In the genomic region with DNA sequence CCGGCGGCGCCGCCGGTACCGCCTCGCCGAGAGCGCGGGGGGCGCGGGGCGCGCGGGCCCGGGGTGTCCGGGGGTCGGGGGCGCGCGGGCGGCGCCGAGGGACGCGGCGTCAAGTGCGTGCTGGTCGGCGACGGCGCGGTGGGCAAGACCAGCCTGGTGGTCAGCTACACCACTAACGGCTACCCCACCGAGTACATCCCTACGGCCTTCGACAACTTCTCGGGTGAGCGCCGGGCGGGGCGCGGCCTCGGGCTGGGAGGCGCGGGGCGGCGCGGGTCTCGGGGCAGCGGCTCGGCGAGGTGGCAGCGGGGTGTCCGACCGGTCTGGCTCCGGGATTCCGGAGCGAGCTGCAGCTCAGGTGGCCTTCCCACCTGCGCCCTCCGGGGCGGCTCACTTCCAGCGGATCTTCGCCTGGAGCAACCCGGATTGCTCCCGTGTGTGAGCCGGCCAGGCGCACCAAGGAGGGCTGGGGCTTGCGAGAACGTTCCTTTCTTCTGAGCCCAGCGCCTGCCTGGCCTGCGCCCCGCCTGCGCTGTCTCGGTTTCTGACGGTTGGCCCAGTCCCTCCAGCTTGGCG, we compare ENCODE assay signal across 8 mouse cellular contexts. TPM values are rescaled to one million over a fixed set of nuclear protein-coding genes. Genes with fewer than 3 reads are reported as not detected.
DNase-seq lines count a peak whose midpoint lies in the region; ATAC-seq and TF ChIP-seq lines count a peak whose summit lies in the region.

No protein-coding gene starts in this region.

- H3K27ac ChIP-seq in spleen, adult 2 months (ENCODE audit: insufficient read depth, low read length), result no peak overlapping the region
- H3K27ac ChIP-seq in cortical plate, adult 2 months (ENCODE audit: insufficient read depth, low read length), result peak overlapping the region; percentile 5
- peak overlapping the region; percentile 80 for H3K27ac ChIP-seq in intestine, embryonic 16.5 days (ENCODE audit: low read length)
- H3K27ac ChIP-seq in liver, adult 2 months (replicated peaks; ENCODE audit: insufficient read depth, low read depth, low read length), result peak overlapping the region; percentile 90

- ATAC-seq in intestine, embryonic 16.5 days, result peak; percentile 80

- no peaks in the 10 kb centered on the region for H3K4me1 ChIP-seq in spleen, adult 2 months (ENCODE audit: control insufficient read depth, insufficient read depth, insufficient read length)
- no peaks in the 10 kb centered on the region; the same call in none of the 2 replicates for H3K4me1 ChIP-seq in cortical plate, adult 2 months (ENCODE audit: control insufficient read depth, insufficient read depth, low read length)
- H3K4me1 ChIP-seq in intestine, embryonic 16.5 days (ENCODE audit: control insufficient read depth, insufficient read depth, low read length), result peaks cover 27% of the 10 kb centered on the region
- peaks cover 20% of the 10 kb centered on the region for H3K4me1 ChIP-seq in liver, adult 2 months (ENCODE audit: control insufficient read depth, insufficient read depth, low read length)

- 4% methylated on average over 72 of the region's 77 CpGs for WGBS in spleen, adult 2 months
- WGBS in intestine, embryonic 16.5 days, result under 1% methylated on average over 76 of the region's 77 CpGs
- WGBS in liver, adult 2 months, result 1% methylated on average over 74 of the region's 77 CpGs

- TF ChIP-seq CTCF in spleen, adult 2 months (IDR thresholded peaks at IDR 0.05; ENCODE audit: extremely low read depth, insufficient read depth, insufficient read length, insufficient replicate concordance), result no peak
- TF ChIP-seq CTCF in cortical plate, adult 2 months (IDR thresholded peaks at IDR 0.05; ENCODE audit: extremely low read depth, insufficient read depth, low read length), result no peak
- no peak for TF ChIP-seq CTCF in liver, adult 2 months (IDR thresholded peaks at IDR 0.05; ENCODE audit: low read depth, low read length)

- H3K27me3 ChIP-seq in spleen, adult 2 months (ENCODE audit: control insufficient read depth, insufficient read depth, low read length), result peaks cover 14% of the 10 kb centered on the region
- H3K27me3 ChIP-seq in intestine, embryonic 16.5 days (replicated peaks; ENCODE audit: control insufficient read depth, insufficient read depth, low read length), result no peaks in the 10 kb centered on the region
- no peaks in the 10 kb centered on the region for H3K27me3 ChIP-seq in liver, adult 2 months (ENCODE audit: control insufficient read depth, insufficient read depth, low read length)
- H3K27me3 ChIP-seq in myocyte (ENCODE audit: control insufficient read depth, insufficient read depth, insufficient read length), result no peaks in the 10 kb centered on the region

- TF ChIP-seq POLR2A in spleen, adult 2 months (IDR thresholded peaks at IDR 0.05; ENCODE audit: low read depth, low read length), result no peak
- TF ChIP-seq POLR2A in cortical plate, adult 2 months (IDR thresholded peaks at IDR 0.05; ENCODE audit: extremely low read depth, insufficient read depth, low read length), result no peak
- TF ChIP-seq POLR2A in liver, adult 2 months (IDR thresholded peaks at IDR 0.05; ENCODE audit: extremely low read depth, insufficient read depth, low read length), result no peak
- TF ChIP-seq POLR2A in myocyte (IDR thresholded peaks at IDR 0.05; ENCODE audit: insufficient read length, low read depth), result peak; percentile 35

- H3K4me2 ChIP-seq in intestine, embryonic 16.5 days (ENCODE audit: low read depth, low read length), result peak overlapping the region; percentile 51
- H3K4me2 ChIP-seq in myocyte (ENCODE audit: low read depth), result peak overlapping the region; percentile 84

- no peaks in the 10 kb centered on the region for H3K9me3 ChIP-seq in intestine, embryonic 16.5 days (ENCODE audit: control insufficient read depth, low read length)

- H3ac ChIP-seq in myocyte (ENCODE audit: control insufficient read depth, insufficient read length), result peak overlapping the region; percentile 94

- H3K79me2 ChIP-seq in liver, adult 2 months (ENCODE audit: control insufficient read depth, insufficient read depth, low read length), result peaks cover 10% of the 10 kb centered on the region; the same call in 1 of the 2 replicates
- H3K79me2 ChIP-seq in myocyte (ENCODE audit: control insufficient read depth, insufficient read depth), result peaks cover 9% of the 10 kb centered on the region

- H3K9ac ChIP-seq in intestine, embryonic 16.5 days (ENCODE audit: low read depth, low read length), result peak overlapping the region; percentile 94
- H3K9ac ChIP-seq in liver, adult 2 months (ENCODE audit: low read depth, low read length), result peak overlapping the region; percentile 91

- no peaks in the 10 kb centered on the region for H3K36me3 ChIP-seq in spleen, adult 2 months (ENCODE audit: control insufficient read depth, insufficient read depth, low read length)
- no peaks in the 10 kb centered on the region for H3K36me3 ChIP-seq in intestine, embryonic 16.5 days (ENCODE audit: control insufficient read depth, insufficient read depth, low read length)
- H3K36me3 ChIP-seq in liver, adult 2 months (ENCODE audit: control insufficient read depth, insufficient read depth, low read length), result peaks cover 4% of the 10 kb centered on the region; the same call in 1 of the 2 replicates
- peaks cover 8% of the 10 kb centered on the region for H3K36me3 ChIP-seq in myocyte (ENCODE audit: control insufficient read depth, insufficient read depth)

- H3K4me3 ChIP-seq in spleen, adult 2 months (ENCODE audit: extremely low read depth, insufficient read depth, insufficient read length), result peak overlapping the region; percentile 48; the same call in 1 of the 2 replicates
- peak overlapping the region; percentile 83 for H3K4me3 ChIP-seq in cortical plate, adult 2 months (ENCODE audit: insufficient read depth, low read length)
- H3K4me3 ChIP-seq in intestine, embryonic 16.5 days (ENCODE audit: low read length), result peak overlapping the region; percentile 77
- H3K4me3 ChIP-seq in liver, adult 2 months (ENCODE audit: insufficient read depth, low read depth, low read length), result peak overlapping the region; percentile 70
- H3K4me3 ChIP-seq in myocyte, result peak overlapping the region; percentile 40

- no peak for DNase-seq in spleen, adult 2 months (ENCODE audit: low read depth in 1 of 2, low spot score in 2 of 2)
- DNase-seq in spleen, adult 12 weeks (ENCODE audit: low spot score), result no peak
- DNase-seq in gastrocnemius, postnatal 25 days, result peak; percentile 37
- DNase-seq in liver, adult 2 months (ENCODE audit: extremely low read depth, low read depth, low spot score), result peak; percentile 35
- DNase-seq in urinary bladder, postnatal 36 days (ENCODE audit: low spot score in 2 of 2), result peak; percentile 43 to 60

TF ChIP-seq in myocyte, 11 proteins besides CTCF, POLR2A, EP300 and RAD21:
- TF ChIP-seq MYOD1 (IDR thresholded peaks at IDR 0.05; ENCODE audit: control insufficient read depth in 1 of 3, insufficient read length in 2 of 3, low read depth in 2 of 3) (peak in 1 of 3 experiments; percentile 2), MYOG (IDR thresholded peaks at IDR 0.05; ENCODE audit: control insufficient read depth in 1 of 3, insufficient read depth in 1 of 3, insufficient read length in 2 of 3, low read depth in 2 of 3) (peak in 1 of 3 experiments; percentile 23), TCF3 (IDR thresholded peaks at IDR 0.05; ENCODE audit: insufficient read length, low read depth) (no peak)

RNA-seq across cellular contexts. Expression of a gene that starts 0.4 kb away (rescaled TPM):
- polyA plus RNA-seq in spleen, adult 2 months (2012; rRNA removed), result 1.2 TPM in 2 replicates
- 29.1 and 30.8 TPM in 2 replicates for polyA plus RNA-seq in cortical plate, adult 2 months (2012; rRNA removed)
- total RNA-seq in gastrocnemius, postnatal 25 days (2021), result 10 to 100 TPM in 1 of 2 experiments, 1 to 10 TPM in 1; 8.5 to 14.6 TPM
- polyA plus RNA-seq in intestine, embryonic 16.5 days (2015; fragmentation: Nextera tagmentation; extraction: Ambion mirVana), result 5.3 and 5.5 TPM in 2 replicates
- 25.6 and 41.1 TPM in 2 replicates for total RNA-seq in liver, adult 2 months (2014; rRNA removed)
- polyA plus RNA-seq in liver, adult 2 months (2012; rRNA removed), result 34.1 and 38.6 TPM in 2 replicates
- polyA plus RNA-seq in myocyte (2012; fragmentation: generic; extraction: Trizol), result 11.8 TPM

Comparison
In these comparisons a context has a peak if more than half of its experiments do, and no peak if none do; other contexts are left out.
1. DNase-seq: peak in gastrocnemius, postnatal 25 days (single experiment), liver, adult 2 months (single experiment) and urinary bladder, postnatal 36 days (2 of 2); none in spleen, adult 2 months (0 of 2) and spleen, adult 12 weeks (single experiment).
2. Peak in every context shown above with its lines, with median percentiles within 50 percentile points of each other: H3K4me3 ChIP-seq.